In the genomic region with DNA sequence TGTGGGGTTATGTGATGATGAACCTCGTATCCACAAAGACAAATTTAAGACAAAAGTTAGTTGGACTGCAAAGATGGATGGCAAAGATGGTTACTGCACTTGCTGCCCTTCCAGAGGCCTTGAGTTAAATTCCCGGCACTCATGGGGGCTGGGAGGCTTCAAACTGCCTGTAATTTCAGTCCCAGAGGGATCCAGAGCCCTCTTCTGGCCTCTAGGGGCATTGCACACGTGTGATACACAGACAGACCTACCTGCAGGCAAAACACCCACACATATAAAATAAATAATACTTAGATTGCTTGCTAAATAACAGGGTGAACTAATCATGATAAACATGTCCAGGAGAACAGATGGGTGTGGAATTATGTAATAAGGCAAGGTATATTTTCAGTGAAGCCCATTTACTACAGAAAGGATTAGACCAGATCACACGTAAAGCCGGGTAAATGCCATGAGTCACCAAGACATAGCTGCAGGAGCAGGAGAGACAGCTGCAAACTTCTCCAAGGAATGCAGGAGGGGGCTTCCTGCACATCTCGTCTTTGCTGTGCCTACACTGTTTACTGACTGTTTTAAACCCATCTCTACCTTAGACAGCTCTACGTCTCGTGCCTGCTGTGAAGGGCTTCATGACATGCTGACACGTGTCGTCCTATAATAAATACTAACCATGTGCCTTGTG, we compare ENCODE assay signal across 16 mouse cellular contexts. TPM values are rescaled to one million over a fixed set of nuclear protein-coding genes. Genes with fewer than 3 reads are reported as not detected.
DNase-seq lines count a peak whose midpoint lies in the region; ATAC-seq and TF ChIP-seq lines count a peak whose summit lies in the region.
"Had no signal": no experiment of that assay in that cellular context is flagged by ENCODE, and none has a peak within 500 bp of the region (broad histone marks: within the 10 kb centered on the region; RNA-seq: fewer than 3 reads in every experiment).

No protein-coding gene starts in this region.

- H3K27me3 ChIP-seq in liver, embryonic 14.5 days (ENCODE audit: control insufficient read depth, insufficient read depth, low read length): peaks cover 8% of the 10 kb centered on the region; the same call in 1 of the 2 replicates
- H3K27me3 ChIP-seq in liver, embryonic 12.5 days (replicated peaks): peaks cover 16% of the 10 kb centered on the region
- no peaks in the 10 kb centered on the region for H3K27me3 ChIP-seq in CH12.LX (replicated peaks)
- H3K27me3 ChIP-seq: limb, embryonic 13.5 days; neural tube, embryonic 15.5 days had no signal

- in situ Hi-C loops in CH12.LX (cut with MboI; ENCODE audit: low pct_ligation_motif_present, low pct_unique_long_range_greater_than_20kb, low sequenced_read_pairs): no loop called here

- H3K27ac ChIP-seq in liver, embryonic 14.5 days: no peak overlapping the region
- H3K27ac ChIP-seq in liver, embryonic 12.5 days: no peak overlapping the region
- H3K27ac ChIP-seq in CH12.LX (ENCODE audit: insufficient read depth, low read depth): no peak overlapping the region
- H3K27ac ChIP-seq: heart, embryonic 13.5 days; limb, embryonic 13.5 days; midbrain, embryonic 10.5 days; neural tube, embryonic 15.5 days had no signal

- TF ChIP-seq EP300 in liver, embryonic 14.5 days (IDR thresholded peaks at IDR 0.05; ENCODE audit: low read depth): no peak
- TF ChIP-seq EP300 in CH12.LX (IDR thresholded peaks at IDR 0.05; ENCODE audit: low read length): no peak

- peak; percentile 41 for TF ChIP-seq RAD21 in CH12.LX (IDR thresholded peaks at IDR 0.05; ENCODE audit: low read depth, low read length)

- no peak overlapping the region for H3K4me2 ChIP-seq in liver, embryonic 14.5 days (ENCODE audit: low read depth)
- H3K4me2 ChIP-seq in liver, embryonic 12.5 days: no peak overlapping the region
- no peak overlapping the region for H3K4me2 ChIP-seq in CH12.LX (ENCODE audit: insufficient read depth, low read depth, poor library complexity, severe bottlenecking)
- H3K4me2 ChIP-seq: heart, embryonic 13.5 days; limb, embryonic 13.5 days; neural tube, embryonic 15.5 days had no signal

- H3K36me3 ChIP-seq in liver, embryonic 14.5 days (replicated peaks; ENCODE audit: control insufficient read depth, insufficient read depth, low read depth): no peaks in the 10 kb centered on the region
- peaks cover 11% of the 10 kb centered on the region for H3K36me3 ChIP-seq in liver, embryonic 12.5 days
- peaks cover 0 to 35% of the 10 kb centered on the region in 2 experiments for H3K36me3 ChIP-seq in CH12.LX (replicated peaks in 1 of 2; ENCODE audit: control insufficient read depth in 1 of 2, insufficient read depth in 1 of 2, low read length in 1 of 2)
- H3K36me3 ChIP-seq: neural tube, embryonic 15.5 days had no signal

- WGBS in liver, embryonic 14.5 days (ENCODE audit: insufficient replicate concordance): 74% methylated on average over 10 of the region's 10 CpGs
- WGBS in liver, embryonic 12.5 days (ENCODE audit: insufficient replicate concordance): 73% methylated on average over 10 of the region's 10 CpGs

- TF ChIP-seq POLR2A in CH12.LX (IDR thresholded peaks at IDR 0.05; ENCODE audit: low read depth, low read length): no peak
- no peak for TF ChIP-seq POLR2A in brain, embryonic 14.5 days (IDR thresholded peaks at IDR 0.05; ENCODE audit: borderline replicate concordance, extremely low read depth, insufficient read depth, insufficient read length, poor library complexity, severe bottlenecking)

- dilution Hi-C loops in CH12.LX (cut with MboI; ENCODE audit: extremely low pct_ligation_motif_present, extremely low pct_unique_long_range_greater_than_20kb, low sequenced_read_pairs): no loop called here

- no peak overlapping the region for H3K9ac ChIP-seq in liver, embryonic 14.5 days (replicated peaks)
- H3K9ac ChIP-seq in liver, embryonic 12.5 days: no peak overlapping the region
- no peak overlapping the region for H3K9ac ChIP-seq in CH12.LX (ENCODE audit: insufficient read depth, low read depth)
- H3K9ac ChIP-seq: heart, embryonic 13.5 days; limb, embryonic 13.5 days; neural tube, embryonic 15.5 days had no signal

- ATAC-seq in CD4-positive, CD25-positive, alpha-beta regulatory T cell, adult 4 months: no peak
- no peak for ATAC-seq in liver, embryonic 14.5 days (ENCODE audit: insufficient read depth)
- no peak for ATAC-seq in liver, embryonic 12.5 days
- ATAC-seq in activated CD4-positive, CD25-positive, alpha-beta regulatory T cell, adult 4 months: no peak

- no peak overlapping the region for H3K4me3 ChIP-seq in liver, embryonic 14.5 days (ENCODE audit: insufficient read depth in 1 of 2, low read depth in 2 of 2, low read length in 2 of 2)
- H3K4me3 ChIP-seq in liver, embryonic 12.5 days: no peak overlapping the region
- H3K4me3 ChIP-seq in CH12.LX (replicated peaks in 1 of 3; ENCODE audit: low read depth in 2 of 3, low read length in 2 of 3, poor library complexity in 1 of 3): no peak overlapping the region
- H3K4me3 ChIP-seq: heart, embryonic 13.5 days; limb, embryonic 13.5 days; midbrain, embryonic 10.5 days; neural tube, embryonic 15.5 days had no signal

- DNase-seq in CD4-positive, CD25-positive, alpha-beta regulatory T cell, adult 2 months (ENCODE audit: low read depth, low spot score): peak; percentile 18
- DNase-seq in liver, embryonic 14.5 days (ENCODE audit: low read depth in 3 of 3, low spot score in 3 of 3): no peak
- DNase-seq in CH12.LX (ENCODE audit: extremely low read depth): peak; percentile 34
- no peak for DNase-seq in brain, embryonic 14.5 days (ENCODE audit: low read depth)
- no peak for DNase-seq in adrenal gland, adult 2 months
- DNase-seq: adrenal gland, postnatal 10 days; cerebellum, adult 9-10 months; right cerebral cortex, postnatal 14 days; thymus, adult 2 months had no signal

- no peaks in the 10 kb centered on the region for H3K4me1 ChIP-seq in liver, embryonic 14.5 days (replicated peaks; ENCODE audit: control insufficient read depth in 2 of 2, insufficient read depth in 2 of 2, low read length in 1 of 2)
- 0 out of 2 replicates have a peak, but pooled peaks cover 2% of the 10 kb centered on the region for H3K4me1 ChIP-seq in liver, embryonic 12.5 days
- H3K4me1 ChIP-seq in CH12.LX (ENCODE audit: control insufficient read depth in 1 of 2, insufficient read depth in 2 of 2): peaks cover 5 to 34% of the 10 kb centered on the region in 2 experiments; a peak in 3 of 4 replicates

- no peaks in the 10 kb centered on the region; the same call in 1 of the 2 replicates for H3K79me2 ChIP-seq in CH12.LX (replicated peaks; ENCODE audit: control insufficient read depth, extremely low read depth, insufficient read depth, poor library complexity, severe bottlenecking)

- no peaks in the 10 kb centered on the region for H3K9me3 ChIP-seq in liver, embryonic 14.5 days (ENCODE audit: control insufficient read depth, low read length)
- H3K9me3 ChIP-seq in liver, embryonic 12.5 days (replicated peaks): no peaks in the 10 kb centered on the region
- no peaks in the 10 kb centered on the region for H3K9me3 ChIP-seq in CH12.LX (replicated peaks; ENCODE audit: low read length)
- H3K9me3 ChIP-seq: heart, embryonic 13.5 days; limb, embryonic 13.5 days; midbrain, embryonic 10.5 days; neural tube, embryonic 15.5 days had no signal

- TF ChIP-seq CTCF in liver, embryonic 14.5 days (IDR thresholded peaks at IDR 0.05; ENCODE audit: low read depth): peak; percentile 52
- peak; percentile 48 to 49; a peak in 3 of 4 replicates for TF ChIP-seq CTCF in CH12.LX (conservative IDR thresholded peaks at IDR 0.05 in 1 of 2, IDR thresholded peaks at IDR 0.05 in 1 of 2; ENCODE audit: low read depth in 2 of 2, low read length in 2 of 2)
- peak; percentile 12; the same call in 1 of the 2 replicates for TF ChIP-seq CTCF in brain, embryonic 14.5 days (IDR thresholded peaks at IDR 0.05; ENCODE audit: borderline replicate concordance, extremely low read depth, insufficient read depth, insufficient read length)

TF ChIP-seq in CH12.LX, 34 proteins besides CTCF, POLR2A, EP300 and RAD21:
- TF ChIP-seq SMC3 (IDR thresholded peaks at IDR 0.05; ENCODE audit: low read depth, low read length) (peak; percentile 38), PAX5 (IDR thresholded peaks at IDR 0.05; ENCODE audit: low read length) (no peak)

RNA-seq across cellular contexts. Expression of a gene that starts 5.7 kb away (rescaled TPM):
- 1 to 10 TPM in 1 of 2 experiments, under 1 TPM in 1; 0.47 to 1.2 TPM for polyA plus RNA-seq in CD4-positive, CD25-positive, alpha-beta regulatory T cell, adult 4 months (2017; shearing (Covaris generic))
- 2.0 and 2.9 TPM in 2 replicates for polyA plus RNA-seq in liver, embryonic 14.5 days (2012; rRNA removed)
- 3.5 and 3.7 TPM in 2 replicates for polyA plus RNA-seq in liver, embryonic 14.5 days (2014; fragmentation: Nextera tagmentation; extraction: Ambion mirVana)
- 9.2 and 9.7 TPM in 2 replicates for polyA plus RNA-seq in liver, embryonic 12.5 days (2016; fragmentation: Nextera tagmentation; extraction: Ambion mirVana)
- 7.5 and 8.9 TPM in 2 replicates for total RNA-seq in CH12.LX (2012; rRNA removed)
- total RNA-seq in CH12.LX (2014; rRNA removed): 9.6 and 10.5 TPM in 2 replicates
- polyA plus RNA-seq in CH12.LX (2012; ENCODE audit: insufficient read length, low read depth): 14.1 and 14.9 TPM in 2 replicates
- polyA plus RNA-seq in brain, embryonic 14.5 days (2012; rRNA removed): 13.6 and 18.9 TPM in 2 replicates
- polyA plus RNA-seq in activated CD4-positive, CD25-positive, alpha-beta regulatory T cell, adult 4 months (2017; shearing (Covaris generic)): 1 to 10 TPM in 1 of 2 experiments, under 1 TPM in 1; 0.99 to 1.5 TPM
- 10 to 100 TPM; 23.2 to 28.9 TPM for total RNA-seq in adrenal gland, adult 2 months (2021)
- 1.2 and 2.0 TPM in 2 replicates for polyA plus RNA-seq in adrenal gland, adult 2 months (2012; rRNA removed)

Comparison
In these comparisons a context has a peak if more than half of its experiments do, and no peak if none do; other contexts are left out.
1. DNase-seq: peak in CD4-positive, CD25-positive, alpha-beta regulatory T cell, adult 2 months (single experiment) and CH12.LX (single experiment); none in liver, embryonic 14.5 days (0 of 3), brain, embryonic 14.5 days (single experiment) and adrenal gland, adult 2 months (single experiment).
2. Peak in every context shown above with its lines, with median percentiles within 50 percentile points of each other: CTCF ChIP-seq.